8 mouse cellular contexts compared by ENCODE assay signal in the genomic region with DNA sequence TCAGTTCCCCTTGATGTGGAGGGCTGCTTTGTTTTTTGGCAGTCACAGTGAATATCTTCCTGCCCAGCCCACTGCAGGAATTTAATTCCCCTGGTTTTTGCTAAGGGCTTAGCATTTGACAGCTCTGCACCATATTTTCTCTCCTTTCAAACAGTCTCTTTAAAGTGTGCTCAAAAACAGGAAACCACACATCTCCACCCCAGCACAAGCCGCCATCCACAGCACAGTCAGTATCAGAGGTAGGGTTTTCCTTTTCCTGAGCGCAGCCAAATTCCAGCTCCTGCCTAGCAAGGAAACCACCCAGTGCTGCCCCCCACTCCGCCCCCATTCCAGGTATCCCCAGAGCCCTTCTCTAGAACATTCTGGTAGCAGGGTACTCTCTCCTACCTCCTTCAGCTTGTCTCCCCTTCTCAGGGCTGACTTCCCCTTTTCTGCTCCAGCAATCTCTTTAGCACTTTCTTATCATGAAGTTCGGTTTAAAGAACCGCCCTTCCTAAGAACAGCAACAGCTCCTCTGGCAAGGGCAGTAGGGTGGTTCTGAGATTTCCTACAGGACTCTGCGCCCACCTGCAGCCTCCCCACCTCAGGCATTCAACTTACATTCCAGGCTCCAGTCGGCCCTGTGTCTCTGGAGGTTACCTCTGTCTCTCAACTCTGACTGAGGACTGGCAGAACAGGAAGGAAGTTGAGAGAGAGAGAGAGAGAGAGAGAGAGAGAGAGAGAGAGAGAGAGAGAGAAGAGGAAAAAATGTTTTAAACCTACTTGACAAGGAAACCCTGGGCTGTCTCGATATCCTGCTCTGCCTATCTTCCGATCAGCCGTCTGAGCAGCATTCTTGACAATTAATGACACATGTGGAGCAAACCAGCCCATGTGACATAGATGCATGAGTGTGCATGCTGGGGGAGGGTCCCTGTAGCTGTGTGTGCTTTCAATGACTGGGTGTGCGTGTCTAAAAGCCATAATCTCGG. TPM values are rescaled to one million over a fixed set of nuclear protein-coding genes. Genes with fewer than 3 reads are reported as not detected.
DNase-seq lines count a peak whose midpoint lies in the region; ATAC-seq lines count a peak whose summit lies in the region.

Gene Arhgdib, minus strand, starts transcription at position 849 of the 971 bp plus-strand sequence.

- DNase-seq in gastrocnemius, postnatal 10 days = no peak
- DNase-seq in gastrocnemius, adult 8-10 months (ENCODE audit: low spot score in 2 of 2) = no peak
- peak; percentile 69 for DNase-seq in R1 (ENCODE audit: low read depth, low spot score)
- no peak for DNase-seq in forebrain, embryonic 10.5 days (ENCODE audit: extremely low spot score, low spot score)
- peak; percentile 12 for DNase-seq in hindbrain, embryonic 10.5 days (ENCODE audit: low spot score)
- DNase-seq in left cerebral cortex, postnatal 25 days (ENCODE audit: low spot score in 2 of 2) = peak in 1 of 2 experiments; percentile 56
- DNase-seq in midbrain, embryonic 14.5 days = no peak
- DNase-seq in thymus, postnatal 25 days = peak; percentile 75

- 64% methylated on average over 12 of the region's 12 CpGs for WGBS in forebrain, embryonic 10.5 days
- WGBS in hindbrain, embryonic 10.5 days = 63% methylated on average over 12 of the region's 12 CpGs
- 73% methylated on average over 12 of the region's 12 CpGs for WGBS in midbrain, embryonic 14.5 days

- intact Hi-C loops in left cerebral cortex, postnatal 25 days (cut with DNase I) = no loop called here

- H3K4me2 ChIP-seq in midbrain, embryonic 14.5 days (ENCODE audit: low read length) = no peak within 1 kb of the TSS

- no peak within 1 kb of the TSS for H3K4me3 ChIP-seq in forebrain, embryonic 10.5 days
- no peak within 1 kb of the TSS; the same call in 1 of the 2 replicates for H3K4me3 ChIP-seq in hindbrain, embryonic 10.5 days
- no peak within 1 kb of the TSS for H3K4me3 ChIP-seq in midbrain, embryonic 14.5 days (replicated peaks; ENCODE audit: low read depth, low read length)

- no peaks in the 10 kb centered on the region for H3K36me3 ChIP-seq in forebrain, embryonic 10.5 days (replicated peaks)
- no peaks in the 10 kb centered on the region for H3K36me3 ChIP-seq in hindbrain, embryonic 10.5 days
- H3K36me3 ChIP-seq in midbrain, embryonic 14.5 days (ENCODE audit: control insufficient read depth, insufficient read depth, low read length) = no peaks in the 10 kb centered on the region

- H3K27me3 ChIP-seq in forebrain, embryonic 10.5 days (ENCODE audit: poor library complexity, severe bottlenecking) = no peaks in the 10 kb centered on the region
- H3K27me3 ChIP-seq in hindbrain, embryonic 10.5 days (ENCODE audit: insufficient read depth, poor library complexity, severe bottlenecking) = no peaks in the 10 kb centered on the region
- H3K27me3 ChIP-seq in midbrain, embryonic 14.5 days (ENCODE audit: control insufficient read depth, insufficient read depth, low read length) = no peaks in the 10 kb centered on the region

- H3K9ac ChIP-seq in midbrain, embryonic 14.5 days (replicated peaks; ENCODE audit: low read length) = no peak within 1 kb of the TSS

- no peaks in the 10 kb centered on the region for H3K9me3 ChIP-seq in forebrain, embryonic 10.5 days
- no peaks in the 10 kb centered on the region for H3K9me3 ChIP-seq in hindbrain, embryonic 10.5 days
- no peaks in the 10 kb centered on the region for H3K9me3 ChIP-seq in midbrain, embryonic 14.5 days (ENCODE audit: control insufficient read depth, low read length)

- H3K4me1 ChIP-seq in forebrain, embryonic 10.5 days = peaks cover 22% of the 10 kb centered on the region; the same call in 1 of the 2 replicates
- peaks cover 16% of the 10 kb centered on the region; the same call in 1 of the 2 replicates for H3K4me1 ChIP-seq in hindbrain, embryonic 10.5 days (replicated peaks)
- 0 out of 2 replicates have a peak, but pooled peaks cover 3% of the 10 kb centered on the region for H3K4me1 ChIP-seq in midbrain, embryonic 14.5 days (ENCODE audit: control insufficient read depth, insufficient read depth, low read length)

- no peak for ATAC-seq in midbrain, embryonic 14.5 days (ENCODE audit: low FRiP score, low TSS enrichment)

- H3K27ac ChIP-seq in forebrain, embryonic 10.5 days = peak within 1 kb of the TSS; percentile 51
- H3K27ac ChIP-seq in hindbrain, embryonic 10.5 days = peak within 1 kb of the TSS; percentile 56
- H3K27ac ChIP-seq in midbrain, embryonic 14.5 days (replicated peaks; ENCODE audit: low read depth, low read length) = 0 out of 2 replicates have a peak within 1 kb of the TSS, but pooled peaks have one; percentile 20

RNA-seq across cellular contexts. Expression of gene Arhgdib, which starts in this region (rescaled TPM):
- 10 to 100 TPM; 17.9 to 23.9 TPM for total RNA-seq in gastrocnemius, postnatal 10 days (2021)
- 1 to 10 TPM; 3.9 to 9.6 (median 5.3) TPM for total RNA-seq in gastrocnemius, adult 8-10 months (2022)
- 22.0 and 25.3 TPM in 2 replicates for polyA plus RNA-seq in forebrain, embryonic 10.5 days (2016; fragmentation: Nextera tagmentation; extraction: Ambion mirVana)
- polyA plus RNA-seq in hindbrain, embryonic 10.5 days (2016; fragmentation: Nextera tagmentation; extraction: Ambion mirVana) = 26.5 and 35.2 TPM in 2 replicates
- total RNA-seq in left cerebral cortex, postnatal 25 days (2021) = 10 to 100 TPM; 10.6 to 14.2 TPM
- 7.0 and 16.6 TPM in 2 replicates for polyA plus RNA-seq in midbrain, embryonic 14.5 days (2014; fragmentation: Nextera tagmentation; extraction: Ambion mirVana)

Comparison
In these comparisons a context has a peak if more than half of its experiments do, and no peak if none do; other contexts are left out.
1. DNase-seq: peak in R1 (single experiment), hindbrain, embryonic 10.5 days (single experiment) and thymus, postnatal 25 days (single experiment); none in gastrocnemius, postnatal 10 days (single experiment), gastrocnemius, adult 8-10 months (0 of 2), forebrain, embryonic 10.5 days (single experiment) and midbrain, embryonic 14.5 days (single experiment).
2. Peak in every context shown above with its lines, with median percentiles within 50 percentile points of each other: H3K27ac ChIP-seq.